In the genomic region with DNA sequence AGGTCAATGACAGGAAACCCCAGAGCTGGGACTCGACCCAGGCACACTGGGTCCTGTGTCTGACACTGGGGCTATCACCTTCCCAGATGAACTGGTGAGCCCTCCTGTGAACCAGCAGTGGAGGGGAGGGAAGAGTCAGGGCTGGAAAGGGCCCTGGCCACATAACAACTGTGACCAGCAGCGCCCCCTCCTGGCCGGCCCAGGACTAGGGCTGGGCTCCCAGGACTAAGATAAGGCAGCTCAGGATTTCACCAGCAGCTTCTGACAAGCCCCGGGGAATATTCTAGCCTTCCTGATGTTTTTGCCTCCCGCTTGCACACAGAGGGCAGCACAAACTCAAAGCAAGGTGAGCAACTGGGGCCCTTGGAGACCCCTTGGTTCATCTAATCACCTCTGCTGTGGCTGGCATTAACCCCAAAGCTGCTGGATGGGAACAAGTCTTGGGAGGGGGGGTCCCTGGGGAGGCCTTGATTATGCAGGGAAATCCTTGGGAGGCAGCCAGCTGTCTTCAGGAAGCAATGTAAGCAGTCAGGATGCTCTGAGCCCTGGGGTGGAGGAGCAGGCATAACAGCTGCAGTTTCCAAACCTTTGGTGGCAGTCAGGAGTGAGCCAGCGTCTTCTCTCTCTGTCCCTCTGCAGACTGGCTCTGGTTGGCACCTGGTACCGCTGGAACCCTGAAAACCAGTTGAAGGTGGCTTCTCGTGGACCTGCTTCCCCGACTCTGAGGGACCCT, we compare ENCODE assay signal across 9 mouse cellular contexts. TPM values are rescaled to one million over a fixed set of nuclear protein-coding genes. Genes with fewer than 3 reads are reported as not detected.
DNase-seq lines count a peak whose midpoint lies in the region; ATAC-seq lines count a peak whose summit lies in the region.
"Had no signal": no experiment of that assay in that cellular context is flagged by ENCODE, and none has a peak within 500 bp of the region (broad histone marks: within the 10 kb centered on the region; RNA-seq: fewer than 3 reads in every experiment).

Gene Ripor3, minus strand, starts transcription at position 683 of the 733 bp plus-strand sequence.

- H3K4me3 ChIP-seq in forebrain, embryonic 10.5 days: no peak within 1 kb of the TSS
- H3K4me3 ChIP-seq in forebrain, embryonic 12.5 days (replicated peaks): no peak within 1 kb of the TSS
- H3K4me3 ChIP-seq in embryonic facial prominence, embryonic 14.5 days (ENCODE audit: low read depth, low read length): no peak within 1 kb of the TSS
- H3K4me3 ChIP-seq in midbrain, embryonic 12.5 days: no peak within 1 kb of the TSS
- H3K4me3 ChIP-seq: neural tube, embryonic 12.5 days had no signal

- H3K27me3 ChIP-seq in forebrain, embryonic 10.5 days (ENCODE audit: poor library complexity, severe bottlenecking): no peaks in the 10 kb centered on the region
- H3K27me3 ChIP-seq in forebrain, embryonic 12.5 days: no peaks in the 10 kb centered on the region
- no peaks in the 10 kb centered on the region for H3K27me3 ChIP-seq in embryonic facial prominence, embryonic 14.5 days (replicated peaks; ENCODE audit: control insufficient read depth, insufficient read depth, low read length)
- no peaks in the 10 kb centered on the region for H3K27me3 ChIP-seq in midbrain, embryonic 12.5 days
- H3K27me3 ChIP-seq in splenic B cell, adult 2 months (ENCODE audit: control insufficient read depth, insufficient read depth, low read length, poor library complexity, severe bottlenecking): no peaks in the 10 kb centered on the region
- H3K27me3 ChIP-seq: neural tube, embryonic 12.5 days had no signal

- H3K36me3 ChIP-seq in forebrain, embryonic 10.5 days (replicated peaks): no peaks in the 10 kb centered on the region
- H3K36me3 ChIP-seq in forebrain, embryonic 12.5 days (replicated peaks): no peaks in the 10 kb centered on the region
- no peaks in the 10 kb centered on the region for H3K36me3 ChIP-seq in embryonic facial prominence, embryonic 14.5 days (ENCODE audit: control insufficient read depth, insufficient read depth, low read length)
- no peaks in the 10 kb centered on the region for H3K36me3 ChIP-seq in midbrain, embryonic 12.5 days
- H3K36me3 ChIP-seq in splenic B cell, adult 2 months (ENCODE audit: control insufficient read depth, insufficient read depth, low read length, poor library complexity, severe bottlenecking): no peaks in the 10 kb centered on the region
- H3K36me3 ChIP-seq: neural tube, embryonic 12.5 days had no signal

- no peak for ATAC-seq in forebrain, embryonic 12.5 days (ENCODE audit: low FRiP score)
- ATAC-seq in embryonic facial prominence, embryonic 14.5 days (ENCODE audit: low read depth): peak; percentile 46
- peak; percentile 43 to 49; a peak in 3 of 4 replicates for ATAC-seq in hematopoietic stem cell, adult 5-6 weeks (replicated peaks in 1 of 2; ENCODE audit: insufficient read depth in 1 of 2, low FRiP score in 2 of 2, low TSS enrichment in 1 of 2, low read depth in 1 of 2, poor library complexity in 2 of 2, severe bottlenecking in 2 of 2)
- ATAC-seq in midbrain, embryonic 12.5 days (ENCODE audit: low FRiP score, low read depth): no peak

- H3K27ac ChIP-seq in forebrain, embryonic 10.5 days: 0 out of 2 replicates have a peak within 1 kb of the TSS, but pooled peaks have one; percentile 40
- no peak within 1 kb of the TSS for H3K27ac ChIP-seq in forebrain, embryonic 12.5 days
- peak within 1 kb of the TSS; percentile 41 for H3K27ac ChIP-seq in embryonic facial prominence, embryonic 14.5 days (replicated peaks; ENCODE audit: low read depth, low read length)
- H3K27ac ChIP-seq in midbrain, embryonic 12.5 days (replicated peaks): peak within 1 kb of the TSS; percentile 49; the same call in 1 of the 2 replicates
- H3K27ac ChIP-seq: neural tube, embryonic 12.5 days had no signal

- 38% methylated on average over 9 of the region's 9 CpGs for WGBS in forebrain, embryonic 10.5 days
- WGBS in forebrain, embryonic 12.5 days: 42% methylated on average over 9 of the region's 9 CpGs
- 34% methylated on average over 7 of the region's 9 CpGs for WGBS in embryonic facial prominence, embryonic 14.5 days
- 41% methylated on average over 9 of the region's 9 CpGs for WGBS in midbrain, embryonic 12.5 days

- peak; percentile 65 for DNase-seq in forebrain, embryonic 10.5 days (ENCODE audit: extremely low spot score, low spot score)
- peak; percentile 78 for DNase-seq in adrenal gland, postnatal 25 days
- DNase-seq in embryonic facial prominence, embryonic 14.5 days (ENCODE audit: low spot score): peak; percentile 73
- DNase-seq in left cerebral cortex, postnatal 4 days: peak; percentile 74
- peak; percentile 77 for DNase-seq in splenic B cell, adult 2 months (ENCODE audit: low read depth, low spot score)

- no peak within 1 kb of the TSS for H3K4me2 ChIP-seq in forebrain, embryonic 12.5 days
- peak within 1 kb of the TSS; percentile 26; the same call in 1 of the 2 replicates for H3K4me2 ChIP-seq in embryonic facial prominence, embryonic 14.5 days (ENCODE audit: low read depth, low read length)
- no peak within 1 kb of the TSS for H3K4me2 ChIP-seq in midbrain, embryonic 12.5 days (replicated peaks)
- H3K4me2 ChIP-seq: neural tube, embryonic 12.5 days had no signal

- peaks cover 43% of the 10 kb centered on the region for H3K4me1 ChIP-seq in forebrain, embryonic 10.5 days
- peaks cover 15% of the 10 kb centered on the region; the same call in 1 of the 2 replicates for H3K4me1 ChIP-seq in forebrain, embryonic 12.5 days
- H3K4me1 ChIP-seq in embryonic facial prominence, embryonic 14.5 days (ENCODE audit: control insufficient read depth, insufficient read depth, low read length): peaks cover 16% of the 10 kb centered on the region
- H3K4me1 ChIP-seq in midbrain, embryonic 12.5 days: peaks cover 7% of the 10 kb centered on the region; the same call in 1 of the 2 replicates

- H3K9ac ChIP-seq in forebrain, embryonic 12.5 days: no peak within 1 kb of the TSS
- H3K9ac ChIP-seq in embryonic facial prominence, embryonic 14.5 days (ENCODE audit: low read depth, low read length): 0 out of 2 replicates have a peak within 1 kb of the TSS, but pooled peaks have one; percentile 9
- H3K9ac ChIP-seq in midbrain, embryonic 12.5 days (replicated peaks): no peak within 1 kb of the TSS
- H3K9ac ChIP-seq: neural tube, embryonic 12.5 days had no signal

- no peaks in the 10 kb centered on the region for H3K9me3 ChIP-seq in forebrain, embryonic 10.5 days
- H3K9me3 ChIP-seq in forebrain, embryonic 12.5 days: no peaks in the 10 kb centered on the region
- no peaks in the 10 kb centered on the region for H3K9me3 ChIP-seq in embryonic facial prominence, embryonic 14.5 days (ENCODE audit: control insufficient read depth, low read length)
- no peaks in the 10 kb centered on the region for H3K9me3 ChIP-seq in midbrain, embryonic 12.5 days
- H3K9me3 ChIP-seq: neural tube, embryonic 12.5 days had no signal

- intact Hi-C loops in left cerebral cortex, postnatal 4 days (cut with DNase I): no loop called here

RNA-seq across cellular contexts. Expression of gene Ripor3, which starts in this region (rescaled TPM):
- polyA plus RNA-seq in forebrain, embryonic 10.5 days (2016; fragmentation: Nextera tagmentation; extraction: Ambion mirVana): 0.59 and 0.93 TPM in 2 replicates
- polyA plus RNA-seq in forebrain, embryonic 12.5 days (2016; fragmentation: Nextera tagmentation; extraction: Ambion mirVana): 0.24 and 0.82 TPM in 2 replicates
- total RNA-seq in adrenal gland, postnatal 25 days (2021): 2.1 and 2.8 TPM in 2 replicates
- polyA plus RNA-seq in embryonic facial prominence, embryonic 14.5 days (2014; fragmentation: Nextera tagmentation; extraction: Ambion mirVana): 4.1 and 5.9 TPM in 2 replicates
- not detected in 2 replicates for total RNA-seq in hematopoietic stem cell, adult 5-6 weeks (2017)
- under 1 TPM; 0.52 to 0.64 TPM for total RNA-seq in left cerebral cortex, postnatal 4 days (2021)
- 1.1 and 1.2 TPM in 2 replicates for polyA plus RNA-seq in midbrain, embryonic 12.5 days (2016; fragmentation: Nextera tagmentation; extraction: Ambion mirVana)

Comparison
In these comparisons a context has a peak if more than half of its experiments do, and no peak if none do; other contexts are left out.
1. Peak in DNase-seq and H3K27ac ChIP-seq in forebrain, embryonic 10.5 days; RNA of the gene not detected or under 1 TPM.
2. Peak in ATAC-seq in hematopoietic stem cell, adult 5-6 weeks; RNA of the gene not detected or under 1 TPM.
3. Peak in DNase-seq in left cerebral cortex, postnatal 4 days; RNA of the gene not detected or under 1 TPM.